Mouse (Mus musculus): ENCODE data around the gene Dlgap4.

DNA sequence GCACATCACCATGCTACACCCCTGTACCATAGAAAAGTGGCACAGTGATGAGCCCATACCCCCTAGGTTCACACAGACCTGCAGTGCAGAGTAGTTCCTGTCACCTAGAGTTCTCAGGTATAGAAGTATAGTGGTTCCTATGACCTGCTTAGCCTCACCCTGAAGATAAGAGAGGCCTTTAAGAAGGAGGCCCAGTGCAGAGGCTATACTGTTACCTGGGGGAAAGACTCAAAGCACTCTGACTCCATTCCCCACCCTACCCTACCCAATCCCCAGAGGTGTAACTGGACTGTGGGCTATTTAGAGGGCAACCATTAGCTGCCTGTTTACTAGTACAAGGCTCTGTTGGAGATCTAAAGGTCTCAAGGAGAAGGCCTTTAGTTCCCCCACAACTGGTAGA, 118.1 kb downstream of the Dlgap4 start:
- TF ChIP-seq CTCF (IDR thresholded peaks at IDR 0.05; ENCODE audit: control insufficient read depth, insufficient read depth, low read length) (no peak), POLR2A (IDR thresholded peaks at IDR 0.05; ENCODE audit: borderline replicate concordance, control insufficient read depth, low read depth, low read length) (no peak)

All from bone marrow, adult 2 months (tissue).